Mouse (Mus musculus): ENCODE measurements around the gene Tmprss2. TPM values are rescaled to one million over a fixed set of nuclear protein-coding genes. Genes with fewer than 3 reads are reported as not detected.

Tmprss2 gene
- 46.9 and 54.2 TPM in 2 replicates for polyA plus RNA-seq (2015; fragmentation: Nextera tagmentation; extraction: Ambion mirVana)

DNA sequence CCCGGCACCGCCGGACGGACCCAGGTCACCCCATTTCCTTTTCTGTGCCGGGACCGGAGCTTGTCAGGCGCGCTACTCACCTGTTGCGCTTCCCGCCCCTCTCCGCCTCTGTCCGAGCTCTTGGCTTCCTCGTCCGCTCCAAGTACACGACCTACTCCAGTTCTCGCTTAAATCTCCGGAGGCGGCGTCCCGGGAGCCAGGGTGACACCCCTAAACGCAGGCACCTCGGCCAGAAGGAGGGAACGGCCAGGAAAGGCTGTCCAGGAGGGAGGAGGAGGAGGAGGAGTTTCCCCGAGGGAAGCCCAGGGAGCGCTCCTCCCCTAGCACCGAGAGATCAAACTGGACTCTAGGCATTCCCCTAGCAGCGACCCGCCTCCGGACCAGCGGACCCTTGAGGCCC, at the start of gene Tmprss2:
Tmprss2 (minus strand) TSS at position 257 of the 400 bp plus-strand sequence.
- TF ChIP-seq CTCF (IDR thresholded peaks at IDR 0.05): no peak
- TF ChIP-seq EP300 (IDR thresholded peaks at IDR 0.05): 0 out of 2 replicates have a peak, but pooled peaks have one; percentile 10

DNA sequence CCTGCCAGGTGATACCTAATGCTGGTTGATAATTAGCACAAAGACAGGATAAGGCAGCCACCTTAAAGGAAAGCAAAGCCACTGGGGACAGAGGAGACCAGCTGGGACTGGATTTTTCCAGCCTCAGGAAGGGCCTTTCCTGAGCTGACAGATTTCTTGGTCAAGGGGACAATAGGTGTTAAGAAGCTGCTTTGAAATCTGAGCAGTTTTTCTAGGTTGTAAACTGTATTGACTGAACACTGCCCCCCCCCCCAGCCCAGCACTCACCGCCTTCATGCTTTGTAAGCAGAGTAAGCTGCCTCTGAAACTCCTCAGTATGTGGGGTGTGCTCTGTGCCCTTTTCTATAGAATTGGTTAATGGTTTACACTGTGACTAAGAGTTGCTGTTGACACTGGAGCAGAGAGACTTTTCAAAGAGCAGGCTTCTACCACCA, 48.2 kb upstream of the Tmprss2 start:
- TF ChIP-seq EP300 (IDR thresholded peaks at IDR 0.05) (peak; percentile 86), CTCF (IDR thresholded peaks at IDR 0.05) (no peak)
- H3K9me3 ChIP-seq (ENCODE audit: low read length): no peaks in the 10 kb centered on the region
- ATAC-seq (peak; percentile 87), DNase-seq (ENCODE audit: low spot score) (peak; percentile 88)
- no peaks in the 10 kb centered on the region for H3K27me3 ChIP-seq (replicated peaks; ENCODE audit: insufficient read depth, low read length)
- H3K9ac ChIP-seq (replicated peaks; ENCODE audit: low read depth): no peak overlapping the region
- no peak overlapping the region for H3K4me2 ChIP-seq (replicated peaks; ENCODE audit: low read depth, low read length)
- WGBS: 27% methylated on average over 1 of the region's 1 CpGs
- no peaks in the 10 kb centered on the region for H3K36me3 ChIP-seq (ENCODE audit: insufficient read depth, low read length)
- H3K4me1 ChIP-seq (ENCODE audit: insufficient read depth, low read depth, low read length): 0 out of 2 replicates have a peak, but pooled peaks cover 3% of the 10 kb centered on the region
- peak overlapping the region; percentile 75 for H3K27ac ChIP-seq (ENCODE audit: low read length)
- no peak overlapping the region for H3K4me3 ChIP-seq (ENCODE audit: low read depth, low read length)

More for the DNA sequence above, at the start of gene Tmprss2:
- WGBS: 2% methylated on average over 30 of the region's 30 CpGs
- H3K4me1 ChIP-seq (ENCODE audit: insufficient read depth, low read depth, low read length): no peaks in the 10 kb centered on the region; the same call in 1 of the 2 replicates
- H3K36me3 ChIP-seq (ENCODE audit: insufficient read depth, low read length): no peaks in the 10 kb centered on the region
- DNase-seq (ENCODE audit: low spot score) (peak; percentile 92), ATAC-seq (peak; percentile 94)
- H3K9me3 ChIP-seq (ENCODE audit: low read length): no peaks in the 10 kb centered on the region
- H3K4me3 ChIP-seq (ENCODE audit: low read depth, low read length): peak within 1 kb of the TSS; percentile 45
- H3K27ac ChIP-seq (ENCODE audit: low read length): peak within 1 kb of the TSS; percentile 72
- H3K4me2 ChIP-seq (replicated peaks; ENCODE audit: low read depth, low read length): peak within 1 kb of the TSS; percentile 69
- peak within 1 kb of the TSS; percentile 29; the same call in 1 of the 2 replicates for H3K9ac ChIP-seq (replicated peaks; ENCODE audit: low read depth)
- 0 out of 2 replicates have a peak, but pooled peaks cover 5% of the 10 kb centered on the region for H3K27me3 ChIP-seq (replicated peaks; ENCODE audit: insufficient read depth, low read length)

DNA sequence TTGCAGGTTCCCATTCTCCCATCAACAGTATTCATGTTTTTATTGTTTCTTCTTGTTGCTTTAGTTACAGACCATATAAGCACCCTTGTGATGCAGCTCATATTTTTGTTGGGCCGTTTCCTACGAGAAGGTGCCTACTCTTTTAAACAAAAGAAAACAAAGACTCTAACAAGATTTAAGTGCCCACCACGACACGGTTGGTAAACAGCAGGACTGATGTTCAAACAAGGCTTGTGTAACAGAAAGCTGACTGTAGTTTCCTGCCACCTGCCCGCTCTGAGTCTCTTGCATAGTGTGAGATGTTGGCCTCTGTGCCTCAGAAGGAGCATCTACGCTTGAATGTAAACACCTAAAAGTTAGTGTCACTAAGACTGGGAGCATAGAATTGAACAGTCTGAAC, 47.5 kb upstream of the Tmprss2 start:
- Histone ChIP-seq H3K9me3 (ENCODE audit: low read length) (no peaks in the 10 kb centered on the region), H3K4me2 (replicated peaks; ENCODE audit: low read depth, low read length) (no peak overlapping the region), H3K27me3 (replicated peaks; ENCODE audit: insufficient read depth, low read length) (no peaks in the 10 kb centered on the region), H3K9ac (replicated peaks; ENCODE audit: low read depth) (no peak overlapping the region), H3K4me1 (ENCODE audit: insufficient read depth, low read depth, low read length) (0 out of 2 replicates have a peak, but pooled peaks cover 3% of the 10 kb centered on the region), H3K36me3 (ENCODE audit: insufficient read depth, low read length) (no peaks in the 10 kb centered on the region), H3K27ac (ENCODE audit: low read length) (peak overlapping the region; percentile 75), H3K4me3 (ENCODE audit: low read depth, low read length) (no peak overlapping the region)
- ATAC-seq (peak; percentile 61), DNase-seq (ENCODE audit: low spot score) (peak; percentile 83)
- 37% methylated on average over 6 of the region's 6 CpGs for WGBS
- TF ChIP-seq CTCF (IDR thresholded peaks at IDR 0.05) (no peak), EP300 (IDR thresholded peaks at IDR 0.05) (peak; percentile 81)

DNA sequence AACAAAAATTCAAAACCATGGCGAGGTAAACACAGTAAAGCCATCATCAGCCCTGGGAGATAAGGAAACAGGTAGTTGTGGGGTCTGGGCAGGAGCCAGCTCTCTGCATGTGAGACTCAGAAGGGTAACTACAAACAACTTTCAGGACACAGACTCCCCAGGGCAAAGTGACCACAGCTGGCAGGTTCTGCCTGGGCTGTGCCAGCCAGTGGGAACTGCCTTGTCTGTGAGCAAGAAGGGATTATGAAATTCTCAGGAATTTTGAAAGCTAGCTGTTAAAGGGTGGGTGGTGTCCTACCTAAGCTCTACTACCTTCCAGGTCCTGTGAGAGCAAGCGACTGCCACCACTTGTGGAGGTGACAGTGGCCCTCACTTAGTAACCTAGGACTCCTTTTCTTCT, 44.8 kb upstream of the Tmprss2 start:
- Histone ChIP-seq H3K4me3 (ENCODE audit: low read depth, low read length) (no peak overlapping the region), H3K27me3 (replicated peaks; ENCODE audit: insufficient read depth, low read length) (no peaks in the 10 kb centered on the region), H3K4me1 (ENCODE audit: insufficient read depth, low read depth, low read length) (0 out of 2 replicates have a peak, but pooled peaks cover 3% of the 10 kb centered on the region), H3K4me2 (replicated peaks; ENCODE audit: low read depth, low read length) (no peak overlapping the region), H3K27ac (ENCODE audit: low read length) (peak overlapping the region; percentile 16; the same call in 1 of the 2 replicates), H3K9me3 (ENCODE audit: low read length) (no peaks in the 10 kb centered on the region), H3K36me3 (ENCODE audit: insufficient read depth, low read length) (no peaks in the 10 kb centered on the region), H3K9ac (replicated peaks; ENCODE audit: low read depth) (no peak overlapping the region)
- TF ChIP-seq EP300 (IDR thresholded peaks at IDR 0.05) (peak; percentile 75), CTCF (IDR thresholded peaks at IDR 0.05) (no peak)
- ATAC-seq: peak; percentile 80
- WGBS: 41% methylated on average over 2 of the region's 2 CpGs
- peak; percentile 87 for DNase-seq (ENCODE audit: low spot score)

DNA sequence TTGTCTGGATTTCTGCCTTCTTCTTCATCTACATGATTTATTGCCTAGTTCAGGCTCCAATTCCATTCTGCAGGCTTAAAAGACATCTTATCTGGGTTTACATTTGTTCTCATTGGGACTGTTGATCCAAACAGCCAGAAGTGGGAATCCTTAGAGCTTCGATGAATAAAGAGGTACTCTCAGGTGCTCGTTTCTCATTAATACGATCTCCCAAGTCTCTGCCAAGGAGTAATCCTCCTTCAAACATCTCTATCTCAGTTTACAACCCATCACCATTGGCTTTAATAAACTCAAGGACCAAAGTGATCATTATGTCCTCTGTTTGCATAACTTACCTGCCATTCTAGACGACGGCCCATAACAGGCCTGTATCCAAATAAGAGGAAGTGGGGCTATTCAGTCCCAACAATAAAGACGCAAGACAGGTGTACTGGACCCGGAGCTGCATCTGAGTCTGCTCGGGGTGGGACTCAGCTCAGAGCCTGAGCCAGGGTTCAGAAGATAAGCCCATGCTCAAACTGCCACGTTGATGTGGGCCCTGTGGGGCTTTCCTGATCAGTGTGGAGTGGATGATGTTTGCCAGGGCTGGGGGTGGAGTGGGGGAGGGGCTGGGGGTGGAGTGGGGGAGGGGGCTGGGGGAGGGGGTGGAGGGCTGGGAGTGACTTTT, 38.7 kb upstream of the Tmprss2 start:
- H3K27me3 ChIP-seq (replicated peaks; ENCODE audit: insufficient read depth, low read length): no peaks in the 10 kb centered on the region
- no peak overlapping the region for H3K4me2 ChIP-seq (replicated peaks; ENCODE audit: low read depth, low read length)
- H3K4me1 ChIP-seq (ENCODE audit: insufficient read depth, low read depth, low read length): no peaks in the 10 kb centered on the region
- no peak overlapping the region for H3K4me3 ChIP-seq (ENCODE audit: low read depth, low read length)
- no peak for ATAC-seq
- H3K9me3 ChIP-seq (ENCODE audit: low read length): no peaks in the 10 kb centered on the region
- no peak for TF ChIP-seq CTCF (IDR thresholded peaks at IDR 0.05)
- TF ChIP-seq EP300 (IDR thresholded peaks at IDR 0.05): no peak
- WGBS: 45% methylated on average over 9 of the region's 9 CpGs
- no peaks in the 10 kb centered on the region for H3K36me3 ChIP-seq (ENCODE audit: insufficient read depth, low read length)
- no peak overlapping the region for H3K27ac ChIP-seq (ENCODE audit: low read length)
- no peak overlapping the region for H3K9ac ChIP-seq (replicated peaks; ENCODE audit: low read depth)
- no peak for DNase-seq (ENCODE audit: low spot score)

DNA sequence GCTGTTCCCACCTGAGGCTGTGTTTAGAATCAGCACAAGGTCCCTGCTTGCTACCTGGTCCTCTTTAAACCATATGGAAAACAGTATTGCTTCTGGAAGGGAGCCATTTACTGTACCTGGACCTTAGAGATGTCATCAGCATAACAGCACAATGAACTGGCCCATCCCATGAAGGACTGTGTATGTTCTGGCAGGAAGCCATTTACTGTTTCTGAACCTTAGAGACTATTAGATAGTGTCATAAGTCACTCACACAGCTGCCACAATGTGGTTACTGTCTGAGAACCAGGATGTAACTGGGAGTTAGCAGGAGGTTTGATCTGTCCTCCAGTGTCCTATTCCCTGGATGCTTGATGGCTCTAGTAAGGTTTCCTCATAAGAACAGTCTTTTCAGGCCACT, 33.7 kb upstream of the Tmprss2 start:
- TF ChIP-seq EP300 (IDR thresholded peaks at IDR 0.05) (no peak), CTCF (IDR thresholded peaks at IDR 0.05) (no peak)
- DNase-seq (ENCODE audit: low spot score): no peak
- ATAC-seq: no peak
- no peaks in the 10 kb centered on the region for H3K27me3 ChIP-seq (replicated peaks; ENCODE audit: insufficient read depth, low read length)
- H3K4me1 ChIP-seq (ENCODE audit: insufficient read depth, low read depth, low read length): no peaks in the 10 kb centered on the region
- H3K9me3 ChIP-seq (ENCODE audit: low read length): no peaks in the 10 kb centered on the region
- no peak overlapping the region for H3K4me3 ChIP-seq (ENCODE audit: low read depth, low read length)
- H3K4me2 ChIP-seq (replicated peaks; ENCODE audit: low read depth, low read length): no peak overlapping the region
- H3K27ac ChIP-seq (ENCODE audit: low read length): no peak overlapping the region
- H3K36me3 ChIP-seq (ENCODE audit: insufficient read depth, low read length): no peaks in the 10 kb centered on the region
- no peak overlapping the region for H3K9ac ChIP-seq (replicated peaks; ENCODE audit: low read depth)
